Mouse (Mus musculus) liver, embryonic 14.5 days (tissue): ENCODE results near the gene Ccin.

Experiments
- CTCF ChIP-seq: IDR thresholded peaks from 2 replicates; pipeline ENCODE4 v1.5.1; 2016; ENCODE audit warnings: antibody characterized with exemption, low read depth, control low read depth
- EP300 ChIP-seq: IDR thresholded peaks from 2 replicates; pipeline ENCODE4 v1.6.1; 2016; ENCODE audit warnings: antibody characterized with exemption, low read depth

DNA sequence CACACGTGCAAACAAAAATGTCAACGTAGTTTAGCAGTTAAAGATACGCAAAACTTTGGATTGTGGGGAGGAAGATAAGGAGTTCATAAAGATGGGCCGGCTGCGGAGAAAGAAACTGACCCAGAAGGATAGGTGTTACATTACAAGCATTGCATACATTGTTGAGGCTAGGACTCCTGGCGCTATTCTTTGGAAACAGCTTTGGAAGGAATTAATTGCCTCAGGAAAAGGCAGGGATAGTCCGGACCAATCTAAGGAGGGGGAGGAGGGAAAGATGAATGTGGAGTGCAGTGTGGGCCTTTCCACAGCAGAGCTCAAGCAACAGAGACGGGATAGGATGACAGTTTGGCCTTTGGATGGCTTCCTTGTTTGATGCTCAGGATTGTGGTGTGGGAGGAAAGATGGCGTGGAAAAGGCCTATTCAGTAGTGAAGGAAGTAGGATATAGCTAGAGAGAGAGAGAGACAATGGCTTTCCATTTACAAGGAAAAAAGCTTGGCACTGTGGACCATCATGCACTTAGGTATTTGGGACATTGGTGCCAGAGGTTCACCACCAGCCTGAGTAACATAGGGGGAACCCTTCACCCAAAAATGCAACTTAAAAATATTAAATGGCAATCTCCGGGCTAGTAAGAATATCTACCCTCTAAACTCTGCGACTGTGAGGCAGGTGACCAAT is 30.2 kb downstream of the Ccin start:
- TF ChIP-seq CTCF (no peak), EP300 (no peak)
